In genomic region chr1:12437894-12438293, GRCm38 (mm10) we compare ENCODE assay signal across 12 mouse cellular contexts.
"Had no signal": no experiment of that assay in that cellular context is flagged by ENCODE, and none has a peak within 500 bp of the region (broad histone marks: within the 10 kb centered on the region; RNA-seq: fewer than 3 reads in every experiment).

No protein-coding gene starts in this region.

- H3K9ac ChIP-seq: limb, embryonic 15.5 days; liver, embryonic 12.5 days; lung, embryonic 15.5 days; midbrain, embryonic 13.5 days; stomach, embryonic 15.5 days had no signal

- H3K9me3 ChIP-seq: limb, embryonic 15.5 days; liver, embryonic 12.5 days; lung, embryonic 15.5 days; midbrain, embryonic 13.5 days; stomach, embryonic 15.5 days had no signal

- ATAC-seq: inflammation-experienced regulatory T-cells, adult 6 months; intestine, postnatal 0 days; liver, embryonic 12.5 days; midbrain, embryonic 13.5 days had no signal

- H3K27ac ChIP-seq: limb, embryonic 15.5 days; liver, embryonic 12.5 days; lung, embryonic 15.5 days; midbrain, embryonic 13.5 days; stomach, embryonic 15.5 days had no signal

- DNase-seq: kidney, adult 9 months; lung, postnatal 14 days; right cerebral cortex, postnatal 14 days; thymus, adult 2 months; thymus, postnatal 25 days had no signal

- H3K4me3 ChIP-seq: limb, embryonic 15.5 days; liver, embryonic 12.5 days; lung, embryonic 15.5 days; midbrain, embryonic 13.5 days; stomach, embryonic 15.5 days had no signal

- H3K4me1 ChIP-seq: liver, embryonic 12.5 days; stomach, embryonic 15.5 days had no signal

- H3K27me3 ChIP-seq: limb, embryonic 15.5 days; liver, embryonic 12.5 days; lung, embryonic 15.5 days; midbrain, embryonic 13.5 days; stomach, embryonic 15.5 days had no signal

- H3K36me3 ChIP-seq: limb, embryonic 15.5 days; liver, embryonic 12.5 days; lung, embryonic 15.5 days; midbrain, embryonic 13.5 days; stomach, embryonic 15.5 days had no signal

- H3K4me2 ChIP-seq: limb, embryonic 15.5 days; liver, embryonic 12.5 days; lung, embryonic 15.5 days; midbrain, embryonic 13.5 days; stomach, embryonic 15.5 days had no signal
